Mouse (Mus musculus): Measurements from ENCODE around the gene Tmem150a.
A peak's percentile ranks its signal among the peaks of the same experiment; 100 is the strongest.

Tmem150a gene

DNA sequence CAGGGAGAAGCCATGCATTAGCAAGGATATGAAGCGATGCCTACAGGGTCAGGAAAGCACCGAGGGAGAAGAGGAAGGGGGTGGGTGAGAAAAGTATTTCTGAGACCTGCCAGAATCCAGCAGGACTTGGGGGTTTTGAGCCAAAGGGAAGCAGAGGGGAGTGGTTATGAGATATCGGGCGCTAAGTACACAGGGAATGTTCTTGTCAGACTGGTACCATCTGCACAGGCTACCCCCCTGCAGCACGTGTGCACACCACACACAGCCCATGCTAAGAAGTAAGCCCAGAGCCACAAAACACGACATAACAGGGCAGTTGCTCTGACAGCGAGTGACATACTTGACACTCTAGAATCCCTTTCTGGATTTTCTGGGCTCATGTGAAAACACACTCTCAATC, 19.0 kb downstream of the Tmem150a start:
- DNase-seq (ENCODE audit: low spot score), result no peak

DNA sequence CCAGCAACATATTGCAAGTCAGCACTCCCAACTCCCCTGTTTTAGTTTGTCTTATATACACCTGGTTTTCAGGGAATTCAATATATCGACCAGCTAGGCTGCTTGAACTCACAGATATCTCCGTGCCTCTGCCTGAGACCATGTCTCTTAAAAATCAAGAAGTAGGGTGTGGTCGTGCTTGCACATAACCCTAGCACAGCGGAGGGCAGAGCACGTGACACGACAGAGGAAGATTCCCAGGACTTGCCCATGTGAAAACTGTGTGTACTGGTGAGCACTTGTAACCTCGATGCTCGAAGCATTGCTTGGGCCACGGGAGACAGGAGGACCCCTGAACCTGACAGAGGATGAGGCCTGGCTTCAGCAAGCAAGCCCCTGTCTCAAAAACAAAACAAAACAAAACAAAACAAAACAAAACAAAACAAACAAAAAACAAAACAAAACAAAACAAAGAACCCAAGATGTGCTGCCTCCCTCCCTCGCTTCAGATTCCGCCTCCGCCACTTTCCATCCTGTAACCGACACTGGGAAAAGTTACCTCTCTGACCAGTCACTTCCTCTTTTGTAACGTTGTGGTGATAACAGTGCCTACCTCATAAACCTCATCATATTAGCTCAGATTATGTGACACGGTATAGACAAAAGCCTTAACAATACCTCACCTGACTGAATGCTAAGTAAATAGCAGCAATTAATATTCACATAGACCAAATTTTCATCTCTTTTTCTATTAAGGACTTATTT, 19.7 kb downstream of the Tmem150a start:
- DNase-seq (ENCODE audit: low spot score), result no peak

DNA sequence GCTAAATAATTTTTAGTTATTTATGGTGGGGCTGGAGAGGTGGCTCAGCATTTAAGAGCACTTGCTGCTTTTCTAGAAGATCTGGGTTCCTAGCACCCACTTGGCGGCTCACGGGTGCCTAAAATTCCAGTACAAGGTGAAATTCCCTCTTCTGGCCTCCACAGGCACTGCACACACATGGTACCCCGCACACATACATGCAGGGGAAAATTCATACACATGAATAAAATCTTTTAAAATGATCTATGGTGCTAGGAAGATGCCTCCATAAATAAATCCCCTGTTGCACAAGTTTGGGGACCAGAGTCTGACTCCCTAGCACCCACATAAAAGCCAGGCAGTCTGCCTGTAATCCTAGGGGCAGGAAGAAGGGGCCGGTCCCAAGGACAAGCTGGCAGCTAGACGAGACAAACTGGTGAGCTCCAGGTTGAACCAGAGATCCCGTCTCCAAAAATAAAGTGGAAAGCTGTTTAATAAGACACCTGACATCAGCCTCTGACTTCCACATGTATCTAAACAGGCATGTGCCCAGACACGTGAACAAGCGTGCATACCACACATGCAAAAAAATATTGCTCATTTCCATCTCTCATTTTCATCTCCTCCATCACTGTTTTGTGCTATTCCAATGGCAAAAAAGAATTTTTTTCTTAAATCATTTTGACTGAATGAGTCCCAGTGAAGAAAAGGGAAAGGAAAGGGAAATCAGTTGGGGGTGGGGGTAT, 23.4 kb downstream of the Tmem150a start:
- DNase-seq (ENCODE audit: low spot score), result no peak

DNA sequence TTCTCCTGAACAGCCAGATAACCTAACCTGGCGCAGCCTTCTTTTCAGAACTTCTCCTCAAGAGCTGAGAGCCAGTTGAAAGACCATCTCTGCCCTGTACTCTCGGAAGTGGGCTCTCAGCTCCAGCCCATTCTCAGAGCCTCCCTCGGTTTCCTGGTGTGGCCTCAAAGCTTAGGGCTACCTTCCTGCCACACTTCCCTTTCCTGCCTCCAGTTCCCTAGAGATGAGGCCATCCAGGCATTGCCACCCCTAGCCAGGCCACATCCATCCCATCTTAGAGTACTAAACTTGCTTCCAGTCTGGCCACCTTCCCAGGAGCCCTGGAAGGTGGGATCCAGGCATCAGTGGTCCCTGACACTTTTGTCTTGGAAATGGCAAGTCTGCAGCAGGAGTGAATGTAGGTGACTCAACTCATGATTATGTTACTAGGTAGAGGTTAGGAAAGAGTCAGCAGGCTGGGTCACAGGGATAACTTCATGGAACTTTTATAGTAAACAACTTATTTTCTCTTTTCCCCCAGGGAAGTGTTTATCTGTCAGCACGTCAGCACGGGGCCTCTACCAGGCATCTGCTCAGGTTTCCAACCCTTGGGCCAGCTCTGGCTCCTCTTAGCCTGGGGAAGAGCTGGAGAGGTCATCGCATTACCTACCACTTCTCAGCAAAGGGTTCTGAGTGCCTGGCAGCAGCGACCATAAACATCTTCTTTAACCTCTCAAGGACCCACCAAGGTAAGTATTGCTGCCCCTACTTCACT, 24.3 kb downstream of the Tmem150a start:
- DNase-seq (ENCODE audit: low spot score), result no peak

DNA sequence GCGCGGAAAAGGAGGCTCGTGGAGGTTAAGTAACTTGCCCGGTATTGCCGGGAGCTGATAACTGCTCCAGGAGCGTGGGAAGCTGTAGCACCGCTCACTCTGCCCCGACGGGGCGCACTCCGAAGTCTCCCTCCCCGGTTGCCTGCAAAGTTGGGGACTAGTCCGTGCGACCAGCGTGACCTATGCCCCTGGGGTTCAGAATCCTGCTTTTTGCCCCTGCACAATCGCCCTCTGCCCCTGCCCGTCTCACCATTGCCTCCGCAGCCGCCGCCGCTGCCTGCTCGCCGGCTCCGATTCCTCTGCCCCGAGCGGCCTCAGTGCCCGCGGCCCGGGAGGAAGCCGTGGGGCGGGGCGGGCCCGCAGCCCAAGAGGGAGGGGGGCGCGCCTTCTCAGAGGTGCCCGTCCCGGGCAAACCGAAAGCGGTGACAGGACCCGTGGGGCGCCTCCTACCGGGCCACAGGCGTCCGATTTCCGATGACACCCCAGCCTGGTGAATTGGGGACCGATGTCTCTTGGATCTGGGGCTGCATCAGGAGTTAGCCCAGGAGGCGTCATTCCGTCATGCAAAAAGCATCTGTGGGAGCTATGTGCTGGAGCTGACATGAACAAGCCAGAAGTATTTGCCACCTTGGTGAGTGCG, 25.0 kb downstream of the Tmem150a start, which contains the start of gene Vamp5:
TSS of gene Vamp5 (minus strand) at position 338 of the 640 bp plus-strand sequence.
- DNase-seq (ENCODE audit: low spot score), result peak; percentile 48

DNA sequence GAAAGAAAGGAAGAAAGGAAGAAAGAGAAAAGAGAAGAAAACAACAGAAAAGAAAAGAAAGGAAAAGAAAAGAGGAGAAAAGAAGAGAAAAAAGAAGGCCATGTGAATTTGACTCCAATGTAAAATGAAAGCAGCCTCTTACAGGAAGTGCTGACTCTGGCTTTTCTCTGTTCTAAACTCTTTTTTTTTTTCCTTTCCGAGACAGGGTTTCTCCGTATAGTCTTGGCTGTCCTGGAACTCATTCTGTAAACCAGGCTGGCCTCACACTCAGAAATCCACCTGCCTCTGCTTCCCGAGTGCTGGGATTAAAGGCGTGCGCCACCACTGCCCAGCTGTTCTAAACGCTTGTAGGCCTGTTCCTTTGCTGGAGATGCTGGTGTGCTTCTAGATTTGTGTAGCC, 27.2 kb downstream of the Tmem150a start:
- no peak for DNase-seq (ENCODE audit: low spot score)

DNA sequence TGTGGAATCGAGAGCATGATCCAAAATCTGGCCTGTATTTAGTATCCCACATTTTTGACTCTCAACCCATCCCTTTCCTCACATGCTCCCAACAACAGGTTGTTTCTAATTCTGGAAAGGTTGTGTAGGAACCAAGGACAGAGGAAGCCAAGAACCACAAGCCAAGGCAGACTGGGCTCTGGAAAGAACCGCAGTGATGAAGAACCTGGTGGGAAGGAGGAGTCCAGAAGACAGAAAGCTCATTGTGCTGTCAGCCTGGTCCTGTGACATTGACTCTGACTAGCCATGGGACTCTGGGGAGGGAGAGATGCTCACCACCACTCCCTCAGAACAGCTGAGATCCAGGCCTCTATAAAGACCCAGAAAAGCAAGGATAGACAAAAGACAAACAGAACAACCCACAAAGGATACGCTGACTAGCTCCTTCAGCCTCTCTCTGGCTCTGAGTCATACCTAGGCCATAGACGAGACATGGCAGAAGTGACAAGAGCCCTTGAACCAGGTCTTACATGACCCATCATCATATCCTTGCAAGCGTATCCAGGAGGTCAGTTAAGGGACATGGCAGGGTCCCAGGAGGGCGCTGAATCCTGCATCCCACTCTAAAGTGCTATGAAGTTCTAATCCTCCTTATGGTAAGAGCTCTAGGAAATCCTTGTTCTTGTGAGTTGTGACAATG, 28.0 kb downstream of the Tmem150a start:
- no peak for DNase-seq (ENCODE audit: low spot score)

DNA sequence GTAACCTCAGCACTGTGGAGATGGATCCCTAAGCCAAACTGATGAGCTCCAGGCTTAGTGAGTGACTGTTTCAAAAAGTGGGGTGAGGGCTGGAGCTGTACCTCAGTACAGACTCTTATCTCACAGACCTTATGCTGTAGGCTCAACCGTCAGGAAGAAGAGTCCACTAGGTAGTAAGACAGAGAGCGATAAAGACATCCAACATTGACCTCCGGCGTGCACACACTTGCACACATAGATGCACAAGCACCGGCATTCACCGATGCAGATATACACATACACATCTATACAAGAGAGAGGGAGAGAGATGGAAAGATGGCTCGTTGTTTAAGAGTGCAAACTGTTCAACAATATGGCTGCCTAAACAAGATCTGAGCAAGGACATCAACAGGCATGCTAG, 28.7 kb downstream of the Tmem150a start:
- DNase-seq (ENCODE audit: low spot score), result no peak

DNA sequence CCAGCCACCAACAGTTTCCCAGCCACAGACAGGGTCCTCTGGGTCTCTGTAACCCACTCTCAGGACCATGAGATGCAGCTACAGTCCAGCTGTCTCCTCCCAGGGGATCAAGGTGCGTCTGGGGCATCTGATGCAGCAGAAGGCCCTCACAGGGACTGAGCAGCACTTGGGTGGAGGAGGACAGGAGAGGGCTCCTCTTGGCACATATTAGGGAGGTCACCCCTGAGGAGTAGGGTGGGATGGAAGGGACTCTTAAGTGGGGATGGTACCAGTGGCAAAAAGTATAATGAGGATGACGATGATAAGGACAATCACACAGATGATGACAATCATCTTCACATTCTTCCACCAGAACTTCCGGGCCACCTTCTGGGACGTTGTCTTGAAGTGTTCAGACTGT, 30.0 kb downstream of the Tmem150a start:
- DNase-seq (ENCODE audit: low spot score), result no peak

DNA sequence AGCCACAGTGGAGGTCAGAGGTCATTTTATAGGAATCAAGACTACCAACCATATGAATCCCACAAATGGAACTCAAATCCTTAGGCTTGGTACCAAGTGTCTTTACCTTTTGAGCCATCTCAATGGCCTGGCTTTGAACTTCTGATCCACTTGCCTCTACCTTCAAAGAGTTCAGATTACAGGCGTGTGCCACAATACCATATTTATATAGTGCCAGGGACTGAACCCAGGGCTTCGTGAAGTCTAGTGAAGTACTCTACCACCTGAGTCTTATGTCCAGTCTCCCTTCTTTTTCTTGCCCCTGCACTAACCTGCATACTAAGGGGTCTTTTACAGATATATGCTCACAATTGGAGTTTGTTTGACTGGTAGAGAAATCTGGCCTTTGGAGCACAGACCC, 31.3 kb downstream of the Tmem150a start:
- DNase-seq (ENCODE audit: low spot score), result no peak

DNA sequence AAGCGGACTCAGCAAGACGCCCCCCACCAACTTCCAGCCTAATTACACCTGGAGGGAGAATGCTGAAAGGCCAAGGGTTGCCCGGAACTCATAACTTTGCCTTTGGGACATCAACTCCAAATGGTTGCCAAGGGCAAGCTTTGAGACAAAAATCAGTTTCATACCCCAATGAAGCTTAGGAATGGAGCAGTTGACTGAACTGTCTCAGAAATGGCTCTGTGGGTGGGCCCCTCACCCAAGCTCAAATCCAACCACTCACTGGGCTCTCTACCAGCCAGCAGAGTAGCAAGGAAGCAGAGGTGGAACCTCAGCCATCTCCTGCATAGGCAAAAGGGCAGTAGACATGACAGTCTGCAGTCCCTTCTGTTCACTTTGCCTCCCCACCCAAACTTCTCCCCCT, 32.6 kb downstream of the Tmem150a start:
- DNase-seq (ENCODE audit: low spot score), result no peak

DNA sequence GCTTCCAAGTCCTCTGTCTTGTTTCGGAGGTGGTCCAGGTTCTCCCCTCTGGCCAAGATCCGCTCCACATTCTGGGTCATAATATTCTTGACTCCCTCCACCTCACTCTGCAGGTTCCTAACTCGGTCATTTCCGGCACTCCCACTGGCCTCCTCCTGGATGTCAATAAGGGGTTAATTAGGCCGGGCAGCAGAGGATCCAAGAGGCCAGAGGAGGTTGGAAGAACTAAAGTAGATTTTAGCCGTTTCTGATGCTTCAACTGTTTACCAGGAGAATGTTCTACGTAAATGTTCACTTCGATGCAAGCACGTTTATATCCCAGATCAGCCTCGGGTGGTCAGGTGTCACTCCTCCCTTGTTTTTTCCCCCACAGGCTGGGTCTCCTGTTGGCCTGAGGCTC, 33.0 kb downstream of the Tmem150a start:
- no peak for DNase-seq (ENCODE audit: low spot score)

DNA sequence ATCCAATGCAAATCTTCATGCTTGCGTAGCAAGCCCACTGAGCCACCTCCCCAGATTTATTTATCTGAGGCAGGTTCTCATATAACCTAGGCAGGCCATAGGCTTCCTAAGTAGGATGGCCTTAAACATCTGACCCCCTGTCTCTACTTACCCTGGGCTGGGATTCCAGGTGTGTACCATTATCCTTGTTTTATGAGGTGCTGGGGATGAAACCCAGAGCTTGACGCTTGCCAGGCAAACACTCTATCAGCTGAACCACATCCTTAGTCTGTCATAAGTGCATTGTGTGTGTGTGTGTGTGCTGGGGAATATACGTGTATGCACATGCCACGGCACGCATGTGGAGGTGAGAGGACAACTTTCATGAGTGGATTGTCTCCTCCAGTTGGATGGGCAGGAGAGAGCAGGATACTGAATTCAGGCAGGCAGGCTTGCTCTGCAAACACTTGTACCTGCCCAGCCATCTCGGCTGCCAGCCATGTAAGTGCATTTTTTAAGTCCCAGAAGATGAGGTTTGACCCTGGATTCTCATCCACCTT, 33.6 kb downstream of the Tmem150a start:
- DNase-seq (ENCODE audit: low spot score), result no peak

DNA sequence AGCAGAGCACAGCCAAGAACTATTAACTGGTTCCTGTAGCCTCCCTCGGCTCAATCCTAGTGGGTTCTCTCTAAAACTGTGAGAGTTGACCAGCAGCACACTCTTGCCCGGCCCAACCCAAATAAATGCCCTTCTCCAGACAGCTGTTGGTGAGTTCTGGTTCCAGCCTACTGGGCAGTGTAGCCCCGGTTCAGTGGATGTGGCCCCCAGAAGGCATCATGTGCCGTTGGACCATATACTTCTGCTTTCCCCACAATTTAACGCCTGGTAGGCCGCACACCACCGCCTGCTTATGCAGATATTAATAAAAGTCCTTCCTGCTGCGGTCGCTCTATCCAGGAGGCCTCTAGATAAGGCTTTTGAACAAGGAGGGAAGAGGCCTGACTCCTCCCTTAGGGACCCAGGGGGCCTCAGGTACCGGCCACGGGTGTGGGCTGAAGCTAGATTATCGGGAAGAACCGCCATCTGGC, 34.3 kb downstream of the Tmem150a start:
- DNase-seq (ENCODE audit: low spot score), result peak; percentile 39

DNA sequence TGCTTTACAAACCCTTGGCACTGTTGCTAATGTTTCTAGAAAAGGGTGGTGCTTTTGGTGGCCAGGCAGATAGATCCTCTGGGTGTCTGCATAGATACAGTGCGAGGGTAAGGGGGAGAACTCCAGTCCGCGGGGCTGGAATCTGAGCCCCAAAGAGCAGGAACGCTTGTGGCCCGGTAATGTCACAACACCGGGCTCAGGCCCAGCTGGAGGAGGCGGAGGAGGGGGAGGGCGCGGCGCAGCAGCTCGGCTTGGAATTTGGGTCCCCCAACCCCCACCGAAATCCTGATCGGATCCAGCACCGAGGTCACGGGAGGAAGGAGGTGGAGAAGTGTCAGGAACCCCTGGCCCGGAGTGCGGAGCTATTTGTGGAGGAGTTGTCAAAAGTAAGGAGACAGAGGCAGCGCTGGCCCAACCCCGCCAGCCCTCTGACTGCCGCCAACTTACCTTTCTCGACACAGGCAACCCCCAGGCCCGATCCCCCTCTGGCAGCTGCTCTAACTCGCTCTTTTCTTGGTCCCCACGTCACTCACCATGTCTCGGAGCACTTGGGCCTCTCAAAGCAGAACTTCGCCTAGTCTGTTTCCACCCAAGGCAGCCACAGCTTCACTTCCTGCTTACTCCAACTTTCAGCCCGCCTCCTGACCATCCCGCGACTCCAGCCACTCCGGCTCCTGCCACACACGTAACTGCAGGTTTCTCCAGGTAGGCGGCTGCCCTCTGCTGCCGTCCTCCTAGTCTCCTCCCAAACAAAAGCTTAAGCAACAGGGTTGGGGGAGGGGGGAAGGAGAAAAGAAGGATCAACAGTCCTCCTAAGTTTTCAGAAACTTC, 34.9 kb downstream of the Tmem150a start, which contains the start of gene Vamp8:
TSS of gene Vamp8 (minus strand) at position 763 of the 831 bp plus-strand sequence.
- DNase-seq (ENCODE audit: low spot score), result peak; percentile 77

DNA sequence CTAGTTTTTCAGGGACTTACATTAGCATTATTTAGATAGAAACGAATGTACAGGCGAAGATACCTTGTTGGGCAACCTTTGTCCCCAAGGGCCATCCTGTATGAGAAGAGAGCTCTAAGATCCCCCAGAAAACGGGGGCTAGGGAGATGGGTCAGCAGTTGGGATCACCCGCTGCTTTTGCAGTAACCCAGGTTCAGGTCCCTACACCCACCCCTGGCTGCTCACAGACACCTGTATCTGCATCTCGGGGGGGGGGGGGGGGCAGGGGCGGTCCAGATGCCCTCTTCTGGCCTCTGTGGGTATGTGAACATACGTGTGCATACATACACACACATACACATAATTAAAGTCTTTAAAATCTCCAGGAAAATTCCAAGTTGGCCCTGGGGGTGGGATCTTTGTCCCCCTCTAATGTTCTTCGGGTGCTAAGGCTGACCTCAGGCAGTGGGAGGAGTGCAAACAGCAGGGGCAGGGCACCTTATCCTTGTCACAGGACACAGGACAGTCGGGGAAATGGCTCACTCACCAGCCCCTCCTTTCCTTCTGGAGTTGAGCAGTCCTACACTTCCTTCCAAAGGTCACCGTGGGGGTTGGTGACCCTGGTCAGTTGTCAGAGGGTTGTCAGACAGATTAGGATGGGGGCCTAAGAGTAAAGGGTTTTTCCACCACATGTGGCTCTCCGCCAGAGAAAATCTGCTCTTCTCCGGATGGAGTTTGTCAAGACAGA, 35.7 kb downstream of the Tmem150a start:
- DNase-seq (ENCODE audit: low spot score), result peak; percentile 42

DNA sequence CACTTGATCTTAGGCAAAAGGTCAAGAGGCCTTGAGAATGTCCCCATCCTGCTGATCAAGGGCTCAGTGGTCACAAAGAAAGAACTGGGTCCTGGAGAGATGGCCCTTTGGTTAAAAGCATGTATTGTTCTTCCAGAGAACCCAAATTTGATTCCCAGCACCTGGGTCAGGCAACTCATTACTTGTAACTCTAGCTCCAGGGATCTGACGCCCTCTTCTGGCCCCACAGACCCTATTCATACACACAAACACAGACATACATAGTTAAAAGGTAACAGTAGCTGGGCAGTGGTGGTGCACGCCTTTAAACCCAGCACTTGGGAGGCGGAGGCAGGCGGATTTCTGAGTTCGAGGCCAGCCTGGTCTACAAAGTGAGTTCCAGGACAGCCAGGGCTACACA, 37.1 kb downstream of the Tmem150a start:
- DNase-seq (ENCODE audit: low spot score), result no peak

DNA sequence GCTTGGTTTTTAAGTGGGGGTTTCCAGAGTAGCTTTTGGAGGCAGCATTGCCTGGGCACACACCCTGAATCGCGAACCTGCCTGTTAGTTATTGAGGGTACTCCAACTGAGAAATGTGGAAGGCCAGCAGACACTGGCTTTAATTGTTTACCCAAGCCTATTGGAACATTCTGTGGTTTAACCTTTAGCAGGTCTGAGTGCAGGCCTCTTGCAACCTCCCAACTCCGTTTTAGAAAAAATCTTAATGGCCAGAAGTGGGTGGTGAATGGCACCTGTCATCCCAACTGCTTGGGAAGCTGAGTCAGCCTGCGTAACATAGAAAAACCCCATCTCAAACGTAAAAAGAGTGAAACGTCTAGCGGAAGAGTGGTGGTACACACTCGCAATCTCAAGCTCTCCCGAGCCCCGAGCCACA, 41.6 kb downstream of the Tmem150a start:
- no peak for DNase-seq (ENCODE audit: low spot score)

DNA sequence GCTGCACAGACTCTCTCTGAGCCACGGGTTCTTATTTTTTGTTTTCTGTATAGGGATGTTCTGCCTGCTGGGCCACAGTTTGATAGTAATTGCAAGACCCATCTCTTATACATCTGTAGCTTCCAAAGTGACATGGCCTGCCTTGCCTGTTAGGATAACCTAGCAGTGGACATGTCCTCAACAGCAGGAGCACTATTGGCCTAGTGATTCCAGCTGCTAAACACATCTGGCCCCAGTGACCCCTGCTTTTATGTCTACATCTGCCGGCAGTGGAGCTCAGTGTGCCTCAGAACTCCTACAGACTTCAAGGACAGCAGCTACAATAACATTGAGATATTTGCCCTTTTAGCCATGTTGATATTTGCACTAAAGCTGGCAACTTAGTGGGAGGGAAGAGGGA, 44.7 kb downstream of the Tmem150a start:
- no peak for DNase-seq (ENCODE audit: low spot score)

DNA sequence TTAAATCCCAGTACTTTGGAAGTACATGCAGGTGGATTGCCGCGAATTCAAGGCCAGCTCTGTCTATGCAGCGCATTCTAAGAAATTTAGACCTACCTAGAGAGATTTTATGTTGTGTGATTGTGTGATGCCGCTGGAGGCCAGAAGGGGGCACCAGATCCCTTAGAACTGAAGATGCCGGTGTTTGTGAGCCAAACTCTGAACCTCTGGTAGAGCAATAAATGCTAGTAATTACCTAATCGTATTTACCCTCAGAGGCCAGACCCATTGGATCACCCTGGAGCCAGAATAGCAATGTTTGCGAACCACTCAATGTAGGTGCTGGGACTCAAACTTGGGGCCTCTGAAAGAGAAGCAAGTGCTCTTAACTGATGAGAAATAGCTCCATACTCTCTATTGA, 46.6 kb downstream of the Tmem150a start:
- peak; percentile 56 for DNase-seq (ENCODE audit: low spot score)
